Mouse (Mus musculus) liver, postnatal 0 days (tissue): ENCODE data around the gene Ube4a. TPM values are rescaled to one million over a fixed set of nuclear protein-coding genes. Genes with fewer than 3 reads are reported as not detected.
A peak's percentile ranks its signal among the peaks of the same experiment; 100 is the strongest.
"Not testable (repeated sequence)": the region's sequence is repeated elsewhere in the genome, so short reads cannot be mapped to it uniquely, and the experiment has no call there.

Experiments used
- ATAC-seq: fragments of 200-750 bp; cut with Nextera tagmentation; 2 replicates; pipeline ENCODE4 v1.8.0; 2017; ENCODE audit warnings: mild to moderate bottlenecking, moderate library complexity
- DNase-seq: peaks from one replicate; pipeline ENCODE4 v3.0.0-alpha.2; 2016
- H3K27ac ChIP-seq: fragments of 300-500 bp; sonication (generic); 2 replicates; pipeline ENCODE4 v1.5.1; 2014; ENCODE audit warnings: antibody characterized with exemption, moderate library complexity, mild to moderate bottlenecking, low read depth
- H3K27me3 ChIP-seq: fragments of 300-500 bp; sonication (generic); 2 replicates; pipeline ENCODE4 v1.6.1; 2014; ENCODE audit warnings: low read length, control low read depth, mixed read lengths; ENCODE audit not compliant: insufficient read depth
- H3K36me3 ChIP-seq: fragments of 300-500 bp; sonication (generic); replicated peaks from 2 replicates; pipeline ENCODE4 v1.6.1; 2014; ENCODE audit warnings: mild to moderate bottlenecking, control low read depth, low read length, moderate library complexity, mixed read lengths; ENCODE audit not compliant: insufficient read depth
- H3K4me1 ChIP-seq: fragments of 300-500 bp; sonication (generic); 2 replicates; pipeline ENCODE4 v1.6.1; 2014; ENCODE audit warnings: antibody characterized with exemption, mild to moderate bottlenecking, control low read depth; ENCODE audit not compliant: insufficient read depth
- H3K4me2 ChIP-seq: fragments of 300-500 bp; sonication (generic); 2 replicates; pipeline ENCODE4 v1.6.1; 2014; ENCODE audit warnings: low read depth, mild to moderate bottlenecking, low read length, moderate library complexity, mixed read lengths
- H3K4me3 ChIP-seq: fragments of 300-500 bp; sonication (generic); 2 replicates; pipeline ENCODE4 v1.5.1; 2014; ENCODE audit warnings: low read depth, low read length
- H3K9ac ChIP-seq: fragments of 300-500 bp; sonication (generic); replicated peaks from 2 replicates; pipeline ENCODE4 v1.6.1; 2014; ENCODE audit warnings: mild to moderate bottlenecking, moderate library complexity
- H3K9me3 ChIP-seq: fragments of 300-500 bp; sonication (generic); 2 replicates; pipeline ENCODE4 v1.6.1; 2016; ENCODE audit warnings: mild to moderate bottlenecking, control low read depth, low read length, mixed read lengths
- CTCF ChIP-seq: sonication (generic); IDR thresholded peaks from 2 replicates; pipeline ENCODE4 v1.5.1; 2016; ENCODE audit warnings: antibody characterized with exemption, low read depth
- EP300 ChIP-seq: IDR thresholded peaks from 2 replicates; pipeline ENCODE4 v1.6.1; 2016; ENCODE audit warnings: antibody characterized with exemption, low read depth, mild to moderate bottlenecking
- WGBS: fragments of 180-500 bp; shearing (Covaris S2); extraction: QIAGEN DNeasy Blood & Tissue Kit; methylation state at CpG from one replicate; pipeline ENCODE4 v1.1.7; 2014; ENCODE audit not compliant: insufficient replicate concordance; 5-methylcytosine and 5-hydroxymethylcytosine counted together
- polyA plus RNA-seq: library from polyadenylated mRNA; unstranded; fragments of >200 nt; fragmentation: Nextera tagmentation; extraction: Ambion mirVana; gene quantifications from 2 replicates; pipeline ENCODE4 v1.2.1, GENCODE M21; 2015

Gene Ube4a
- polyA plus RNA-seq, 1 experiment from 2014 or later, result 7.5 TPM

DNA sequence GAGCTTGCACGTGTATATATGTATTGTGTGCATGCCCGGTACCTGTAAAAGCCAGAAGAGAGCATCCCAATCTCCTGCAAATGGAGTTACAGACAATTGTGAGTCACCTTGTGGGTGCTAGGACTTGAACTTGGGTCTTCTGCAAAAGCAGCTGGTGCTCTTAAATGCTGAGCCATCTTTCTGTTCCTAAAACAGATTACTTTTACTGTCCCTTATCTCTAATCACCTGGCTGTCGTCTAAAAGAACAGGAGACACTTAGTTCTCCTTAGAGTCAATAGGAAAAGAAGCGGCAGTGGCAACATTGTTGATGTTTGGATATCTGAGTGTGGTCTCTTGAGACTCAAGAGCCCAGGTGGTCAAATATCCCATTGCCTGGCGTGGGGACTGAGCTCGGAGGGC lies 12.4 kb upstream of the Ube4a start:
- Histone ChIP-seq H3K4me1 (no peaks in the 10 kb centered on the region), H3K9me3 (no peaks in the 10 kb centered on the region), H3K9ac (no peak overlapping the region), H3K4me2 (no peak overlapping the region), H3K4me3 (no peak overlapping the region), H3K27me3 (peaks cover 3% of the 10 kb centered on the region; the same call in 1 of the 2 replicates), H3K27ac (no peak overlapping the region), H3K36me3 (no peaks in the 10 kb centered on the region)
- no peak for DNase-seq
- ATAC-seq, result no peak
- WGBS, result 63% methylated on average over 6 of the region's 6 CpGs
- TF ChIP-seq CTCF (no peak), EP300 (no peak)

DNA sequence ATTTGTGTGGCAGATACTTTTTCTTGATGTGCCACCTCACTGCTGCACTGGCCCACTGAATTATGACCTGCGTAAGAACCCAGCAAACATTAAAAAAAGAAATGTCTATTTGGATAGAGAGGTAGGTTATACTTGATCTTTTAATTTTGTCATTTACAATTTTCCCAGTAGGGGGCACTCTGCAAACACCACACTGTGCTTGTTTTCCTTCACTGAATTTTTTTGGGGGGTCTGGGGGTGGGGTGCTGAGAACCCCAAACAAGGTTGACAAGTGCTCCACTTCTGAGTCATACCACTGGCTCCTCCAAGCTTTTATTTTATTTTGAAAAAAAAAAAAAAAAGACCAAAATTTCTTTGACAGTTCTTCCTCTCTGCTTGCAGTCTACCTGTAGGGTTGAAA lies 4.0 kb upstream of the Ube4a start:
- no peak overlapping the region for H3K9ac ChIP-seq
- H3K9me3 ChIP-seq, result no peaks in the 10 kb centered on the region
- no peaks in the 10 kb centered on the region; the same call in 1 of the 2 replicates for H3K27me3 ChIP-seq
- no peaks in the 10 kb centered on the region for H3K36me3 ChIP-seq
- no peak overlapping the region for H3K4me3 ChIP-seq
- no peak overlapping the region for H3K4me2 ChIP-seq
- TF ChIP-seq CTCF (peak; percentile 42), EP300 (no peak)
- WGBS, result 63% methylated on average over 1 of the region's 1 CpGs
- no peak overlapping the region for H3K27ac ChIP-seq
- no peak for DNase-seq
- peaks cover 10% of the 10 kb centered on the region; the same call in 1 of the 2 replicates for H3K4me1 ChIP-seq
- no peak for ATAC-seq

- H3K27me3 ChIP-seq, H3K4me2 ChIP-seq, H3K9ac ChIP-seq, H3K36me3 ChIP-seq, H3K9me3 ChIP-seq, DNase-seq, H3K4me3 ChIP-seq, H3K4me1 ChIP-seq, H3K27ac ChIP-seq, ATAC-seq: not testable (repeated sequence)
- 74% methylated on average over 5 of the region's 5 CpGs for WGBS
Measured at GRCm38 (mm10) chr9:44967763-44968162, 2.4 kb upstream of the Ube4a start.

- WGBS, result 22% methylated on average over 3 of the region's 3 CpGs
- no peak overlapping the region for H3K9ac ChIP-seq
- peak; percentile 19; the same call in 1 of the 2 replicates for ATAC-seq
Measured at GRCm38 (mm10) chr9:44966815-44967242, 1.4 kb upstream of the Ube4a start.

GRCm38 (mm10) chr9:44965833-44966466 lies 550 bp upstream of the Ube4a start:
- no peak for DNase-seq
- TF ChIP-seq CTCF (no peak), EP300 (no peak)
- peak overlapping the region; percentile 84 for H3K4me2 ChIP-seq
- 14% methylated on average over 10 of the region's 10 CpGs for WGBS
- H3K9ac ChIP-seq, result peak overlapping the region; percentile 50; the same call in 1 of the 2 replicates
- H3K27me3 ChIP-seq, result no peaks in the 10 kb centered on the region
- peaks cover 17% of the 10 kb centered on the region for H3K36me3 ChIP-seq
- H3K9me3 ChIP-seq, result no peaks in the 10 kb centered on the region
- peak; percentile 5; the same call in 1 of the 2 replicates for ATAC-seq
- H3K27ac ChIP-seq, result peak overlapping the region; percentile 90
- peak overlapping the region; percentile 95 for H3K4me3 ChIP-seq
- H3K4me1 ChIP-seq, result peaks cover 10% of the 10 kb centered on the region; the same call in 1 of the 2 replicates

More at GRCm38 (mm10) chr9:44966815-44967242, 1.4 kb upstream of the Ube4a start:
- peaks cover 10% of the 10 kb centered on the region; the same call in 1 of the 2 replicates for H3K4me1 ChIP-seq
- no peaks in the 10 kb centered on the region for H3K27me3 ChIP-seq
- H3K27ac ChIP-seq, result no peak overlapping the region
- H3K9me3 ChIP-seq, result no peaks in the 10 kb centered on the region
- H3K36me3 ChIP-seq, result peaks cover 8% of the 10 kb centered on the region
- H3K4me3 ChIP-seq, result no peak overlapping the region
- TF ChIP-seq EP300 (peak; percentile 47; the same call in 1 of the 2 replicates), CTCF (peak; percentile 91)
- H3K4me2 ChIP-seq, result no peak overlapping the region
- DNase-seq, result peak; percentile 79

GRCm38 (mm10) chr9:44954432-44954831 lies 11.0 kb downstream of the Ube4a start:
- no peaks in the 10 kb centered on the region for H3K27me3 ChIP-seq
- no peak for DNase-seq

More at GRCm38 (mm10) chr9:44954432-44954831, 11.0 kb downstream of the Ube4a start:
- Histone ChIP-seq H3K9me3 (no peaks in the 10 kb centered on the region), H3K4me2 (no peak overlapping the region), H3K4me1 (no peaks in the 10 kb centered on the region), H3K9ac (no peak overlapping the region), H3K27ac (no peak overlapping the region), H3K4me3 (no peak overlapping the region), H3K36me3 (peaks cover 65% of the 10 kb centered on the region)
- no peak for ATAC-seq
- WGBS, result 78% methylated on average over 3 of the region's 3 CpGs
- no peak for TF ChIP-seq EP300
- no peak for TF ChIP-seq CTCF
